Mouse (Mus musculus): ENCODE measurements around the gene Creld2. TPM values are rescaled to one million over a fixed set of nuclear protein-coding genes. Genes with fewer than 3 reads are reported as not detected.
A peak's percentile ranks its signal among the peaks of the same experiment; 100 is the strongest.

Creld2 gene
- polyA plus RNA-seq, 1 experiment from 2014 or later: 53.8 TPM

DNA sequence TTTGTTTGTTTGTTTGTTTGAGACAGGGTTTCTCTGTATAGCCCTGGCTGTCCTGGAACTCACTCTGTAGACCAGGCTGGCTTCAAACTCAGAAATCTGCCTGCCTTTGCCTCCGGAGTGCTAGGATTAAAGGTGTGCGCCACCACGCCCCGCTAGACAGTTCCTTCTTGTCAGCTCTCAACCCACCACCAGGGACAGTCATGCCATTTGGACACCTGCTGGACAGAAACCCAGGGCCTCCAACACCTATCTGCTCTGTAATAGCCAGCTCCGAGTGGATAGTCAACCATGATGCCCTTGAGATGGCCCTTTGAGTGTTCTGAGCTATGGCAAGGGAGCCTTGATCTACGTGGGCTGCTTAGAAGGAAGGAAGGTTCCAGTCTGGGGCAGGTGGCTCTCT is 16.6 kb downstream of the Creld2 start:
- Histone ChIP-seq H3K9me3 (ENCODE audit: control insufficient read depth, low read length) (no peaks in the 10 kb centered on the region), H3K4me1 (ENCODE audit: control insufficient read depth, insufficient read depth, low read length) (peaks cover 12% of the 10 kb centered on the region), H3K36me3 (ENCODE audit: control insufficient read depth, insufficient read depth, low read length) (no peaks in the 10 kb centered on the region), H3K27ac (replicated peaks; ENCODE audit: low read depth, low read length) (no peak overlapping the region), H3K27me3 (ENCODE audit: control insufficient read depth, insufficient read depth, low read length) (no peaks in the 10 kb centered on the region), H3K4me3 (replicated peaks; ENCODE audit: low read depth, low read length) (no peak overlapping the region), H3K4me2 (ENCODE audit: low read length) (no peak overlapping the region), H3K9ac (replicated peaks; ENCODE audit: low read length) (no peak overlapping the region)
- ATAC-seq (ENCODE audit: low FRiP score, low TSS enrichment): no peak
- WGBS: 80% methylated on average over 6 of the region's 6 CpGs
- DNase-seq: no peak

DNA sequence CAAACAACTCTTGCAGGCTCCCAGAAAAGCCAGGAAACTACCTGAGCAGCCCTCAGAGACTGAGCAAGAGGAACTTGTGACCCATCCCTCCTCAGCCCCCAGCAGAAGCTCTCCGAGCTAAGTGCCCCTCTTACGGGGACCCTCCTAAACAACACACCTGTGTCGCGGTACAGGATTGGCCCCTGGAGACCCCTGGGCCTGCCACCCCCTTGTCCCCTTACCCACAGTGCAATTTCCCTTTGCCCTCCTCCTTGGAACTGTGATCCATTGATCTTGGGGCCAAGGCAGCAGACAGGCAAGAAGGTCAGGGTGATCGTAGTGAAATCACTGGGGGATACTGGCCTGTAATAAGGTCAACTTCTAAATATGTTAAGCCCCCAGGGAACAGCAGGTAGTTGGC is 17.1 kb downstream of the Creld2 start:
- no peaks in the 10 kb centered on the region for H3K27me3 ChIP-seq (ENCODE audit: control insufficient read depth, insufficient read depth, low read length)
- no peak overlapping the region; the same call in 1 of the 2 replicates for H3K9ac ChIP-seq (replicated peaks; ENCODE audit: low read length)
- H3K9me3 ChIP-seq (ENCODE audit: control insufficient read depth, low read length): no peaks in the 10 kb centered on the region
- 78% methylated on average over 5 of the region's 5 CpGs for WGBS
- DNase-seq: no peak
- peak overlapping the region; percentile 77 for H3K4me2 ChIP-seq (ENCODE audit: low read length)
- H3K36me3 ChIP-seq (ENCODE audit: control insufficient read depth, insufficient read depth, low read length): no peaks in the 10 kb centered on the region
- H3K27ac ChIP-seq (replicated peaks; ENCODE audit: low read depth, low read length): no peak overlapping the region
- ATAC-seq (ENCODE audit: low FRiP score, low TSS enrichment): no peak
- H3K4me1 ChIP-seq (ENCODE audit: control insufficient read depth, insufficient read depth, low read length): peaks cover 12% of the 10 kb centered on the region
- H3K4me3 ChIP-seq (replicated peaks; ENCODE audit: low read depth, low read length): no peak overlapping the region

DNA sequence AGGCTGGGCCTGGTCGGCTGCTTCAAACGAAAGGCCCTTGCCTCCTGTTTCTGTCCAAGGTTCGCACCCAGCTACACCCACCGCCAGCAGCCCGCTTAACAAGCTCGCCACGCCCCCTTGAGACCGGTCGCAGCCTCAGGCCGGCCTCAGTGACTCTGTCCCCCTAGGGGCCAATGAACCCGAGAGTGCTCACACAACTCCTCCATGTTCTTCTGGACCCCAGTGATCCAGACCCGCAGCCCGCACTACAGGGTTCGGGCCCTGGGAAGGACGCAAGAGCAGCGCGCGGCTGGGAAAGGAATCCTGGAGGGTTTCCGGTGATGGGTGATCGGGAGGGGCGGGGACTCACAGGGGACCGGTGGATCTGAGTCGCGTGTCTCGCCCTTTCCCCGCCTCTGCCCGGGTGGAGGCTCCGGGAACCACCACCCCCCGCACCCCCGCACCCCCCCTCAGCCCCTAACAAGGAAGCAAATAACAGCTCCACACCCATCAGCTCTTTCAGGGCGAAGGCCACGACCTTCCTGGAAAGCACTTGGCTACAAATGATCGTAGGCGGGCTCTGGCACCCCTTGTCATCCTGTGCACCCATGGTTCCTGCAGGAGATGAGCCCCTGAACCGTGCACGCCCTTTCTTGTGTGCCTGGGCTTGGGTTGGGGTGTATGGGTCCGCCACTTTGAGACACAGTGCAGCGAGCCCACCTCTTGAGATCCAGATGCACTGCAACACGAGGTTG is 17.9 kb downstream of the Creld2 start:
- WGBS: 1% methylated on average over 39 of the region's 39 CpGs
- no peaks in the 10 kb centered on the region for H3K27me3 ChIP-seq (ENCODE audit: control insufficient read depth, insufficient read depth, low read length)
- ATAC-seq (ENCODE audit: low FRiP score, low TSS enrichment) (peak; percentile 58; the same call in 1 of the 2 replicates), DNase-seq (peak; percentile 76)
- peak overlapping the region; percentile 57 for H3K9ac ChIP-seq (replicated peaks; ENCODE audit: low read length)
- no peaks in the 10 kb centered on the region for H3K9me3 ChIP-seq (ENCODE audit: control insufficient read depth, low read length)
- no peak overlapping the region for H3K27ac ChIP-seq (replicated peaks; ENCODE audit: low read depth, low read length)
- peak overlapping the region; percentile 77 for H3K4me2 ChIP-seq (ENCODE audit: low read length)
- peak overlapping the region; percentile 37 for H3K4me3 ChIP-seq (replicated peaks; ENCODE audit: low read depth, low read length)
- no peaks in the 10 kb centered on the region for H3K36me3 ChIP-seq (ENCODE audit: control insufficient read depth, insufficient read depth, low read length)
- peaks cover 12% of the 10 kb centered on the region for H3K4me1 ChIP-seq (ENCODE audit: control insufficient read depth, insufficient read depth, low read length)

DNA sequence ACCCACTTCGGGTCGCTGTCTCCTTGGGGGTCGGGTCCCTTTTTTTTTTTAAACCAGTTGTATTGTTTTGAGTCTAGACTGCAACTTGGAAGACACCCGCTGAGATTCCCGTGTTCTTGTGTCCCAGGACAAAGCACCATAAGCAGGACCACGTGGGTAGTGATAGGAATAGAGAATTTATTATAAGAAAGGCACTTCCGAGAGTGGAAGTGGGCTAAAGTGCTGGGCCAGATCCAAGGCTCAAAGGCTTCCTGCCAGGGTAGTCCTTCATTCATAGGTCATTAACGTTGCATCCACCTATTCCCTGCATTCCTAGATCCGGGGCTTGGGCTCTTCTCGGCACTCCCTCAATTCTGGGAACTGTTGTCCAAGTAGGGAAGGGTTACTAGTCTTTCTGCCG is 18.5 kb downstream of the Creld2 start:
- Histone ChIP-seq H3K27ac (replicated peaks; ENCODE audit: low read depth, low read length) (no peak overlapping the region), H3K4me1 (ENCODE audit: control insufficient read depth, insufficient read depth, low read length) (peaks cover 12% of the 10 kb centered on the region), H3K27me3 (ENCODE audit: control insufficient read depth, insufficient read depth, low read length) (no peaks in the 10 kb centered on the region), H3K36me3 (ENCODE audit: control insufficient read depth, insufficient read depth, low read length) (no peaks in the 10 kb centered on the region), H3K4me2 (ENCODE audit: low read length) (peak overlapping the region; percentile 77), H3K9me3 (ENCODE audit: control insufficient read depth, low read length) (no peaks in the 10 kb centered on the region), H3K4me3 (replicated peaks; ENCODE audit: low read depth, low read length) (peak overlapping the region; percentile 37), H3K9ac (replicated peaks; ENCODE audit: low read length) (peak overlapping the region; percentile 57)
- WGBS: 1% methylated on average over 11 of the region's 11 CpGs
- DNase-seq: peak; percentile 61
- no peak for ATAC-seq (ENCODE audit: low FRiP score, low TSS enrichment)

DNA sequence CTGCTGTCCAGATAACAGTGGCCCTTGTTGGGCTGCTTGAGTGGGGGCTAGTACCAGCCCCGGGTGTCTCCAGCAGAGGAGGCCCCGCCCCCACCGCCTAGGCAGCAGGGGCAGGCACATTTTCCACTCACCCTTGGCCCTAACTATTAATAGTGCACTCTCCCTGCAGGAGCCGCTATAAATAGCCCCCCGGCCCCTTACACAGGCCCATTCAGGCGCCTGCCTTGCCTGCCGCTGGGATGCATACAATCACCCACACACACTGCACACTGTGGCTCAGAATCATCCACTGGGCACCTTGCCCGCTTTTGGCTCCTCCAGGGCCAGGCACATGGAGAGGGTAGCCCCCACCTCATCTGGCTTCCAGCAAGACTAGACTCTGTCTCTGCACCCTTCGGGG is 19.8 kb downstream of the Creld2 start:
- Histone ChIP-seq H3K36me3 (ENCODE audit: control insufficient read depth, insufficient read depth, low read length) (no peaks in the 10 kb centered on the region), H3K4me3 (replicated peaks; ENCODE audit: low read depth, low read length) (no peak overlapping the region), H3K9me3 (ENCODE audit: control insufficient read depth, low read length) (no peaks in the 10 kb centered on the region), H3K27me3 (ENCODE audit: control insufficient read depth, insufficient read depth, low read length) (no peaks in the 10 kb centered on the region), H3K4me1 (ENCODE audit: control insufficient read depth, insufficient read depth, low read length) (peaks cover 12% of the 10 kb centered on the region), H3K9ac (replicated peaks; ENCODE audit: low read length) (no peak overlapping the region), H3K27ac (replicated peaks; ENCODE audit: low read depth, low read length) (0 out of 2 replicates have a peak overlapping the region, but pooled peaks have one; percentile 38), H3K4me2 (ENCODE audit: low read length) (no peak overlapping the region)
- WGBS: 40% methylated on average over 9 of the region's 9 CpGs
- ATAC-seq (ENCODE audit: low FRiP score, low TSS enrichment): 0 out of 2 replicates have a peak, but pooled peaks have one; percentile 44
- peak; percentile 62 for DNase-seq

DNA sequence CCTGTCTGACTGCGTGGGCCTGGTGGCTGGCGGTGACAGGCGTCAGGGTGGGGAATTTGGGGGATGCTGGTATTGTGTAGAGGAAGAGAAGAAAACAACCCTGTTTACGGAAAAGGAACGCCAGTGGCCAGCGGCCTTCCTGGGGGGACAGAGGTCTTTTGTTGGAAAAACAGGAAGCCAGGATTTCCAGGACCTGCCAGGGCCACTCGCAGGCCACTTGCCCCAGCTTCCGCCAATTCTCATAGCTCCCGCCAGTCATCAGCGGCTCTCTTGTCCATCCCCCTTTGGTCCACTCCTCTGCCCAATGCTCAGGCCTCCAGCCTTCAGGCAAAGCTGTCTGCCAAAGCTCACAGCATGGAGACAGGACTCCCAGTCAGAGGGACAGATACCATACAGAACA is 20.7 kb downstream of the Creld2 start:
- no peak for DNase-seq
- H3K36me3 ChIP-seq (ENCODE audit: control insufficient read depth, insufficient read depth, low read length): no peaks in the 10 kb centered on the region
- 68% methylated on average over 10 of the region's 10 CpGs for WGBS
- H3K27ac ChIP-seq (replicated peaks; ENCODE audit: low read depth, low read length): no peak overlapping the region; the same call in 1 of the 2 replicates
- no peak overlapping the region for H3K9ac ChIP-seq (replicated peaks; ENCODE audit: low read length)
- no peaks in the 10 kb centered on the region for H3K9me3 ChIP-seq (ENCODE audit: control insufficient read depth, low read length)
- no peak overlapping the region for H3K4me2 ChIP-seq (ENCODE audit: low read length)
- no peaks in the 10 kb centered on the region for H3K27me3 ChIP-seq (ENCODE audit: control insufficient read depth, insufficient read depth, low read length)
- peaks cover 12% of the 10 kb centered on the region for H3K4me1 ChIP-seq (ENCODE audit: control insufficient read depth, insufficient read depth, low read length)
- H3K4me3 ChIP-seq (replicated peaks; ENCODE audit: low read depth, low read length): no peak overlapping the region
- ATAC-seq (ENCODE audit: low FRiP score, low TSS enrichment): no peak

DNA sequence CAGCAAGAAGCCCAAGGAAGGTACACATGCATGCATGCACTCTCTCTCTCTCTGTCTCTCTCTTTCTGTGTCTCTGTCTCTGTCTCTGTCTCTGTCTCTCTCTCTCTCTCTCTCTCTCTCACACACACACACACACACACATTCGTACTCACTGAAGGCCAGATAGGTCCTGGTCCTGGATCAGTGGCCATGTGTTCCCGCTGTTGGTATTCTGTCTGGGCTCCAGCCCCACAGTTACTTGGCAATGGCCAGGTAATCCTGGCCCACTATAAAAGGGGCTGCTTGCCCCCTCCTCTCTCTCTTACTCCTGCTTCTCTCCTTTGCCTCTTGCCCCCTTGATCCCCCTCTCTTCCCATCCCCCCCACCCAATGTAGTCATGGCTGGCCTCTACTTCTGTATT is 21.7 kb downstream of the Creld2 start:
- 97% methylated on average over 2 of the region's 2 CpGs for whole genome bisulfite sequencing
- no peak for ATAC-seq (ENCODE audit: low FRiP score, low TSS enrichment)

DNA sequence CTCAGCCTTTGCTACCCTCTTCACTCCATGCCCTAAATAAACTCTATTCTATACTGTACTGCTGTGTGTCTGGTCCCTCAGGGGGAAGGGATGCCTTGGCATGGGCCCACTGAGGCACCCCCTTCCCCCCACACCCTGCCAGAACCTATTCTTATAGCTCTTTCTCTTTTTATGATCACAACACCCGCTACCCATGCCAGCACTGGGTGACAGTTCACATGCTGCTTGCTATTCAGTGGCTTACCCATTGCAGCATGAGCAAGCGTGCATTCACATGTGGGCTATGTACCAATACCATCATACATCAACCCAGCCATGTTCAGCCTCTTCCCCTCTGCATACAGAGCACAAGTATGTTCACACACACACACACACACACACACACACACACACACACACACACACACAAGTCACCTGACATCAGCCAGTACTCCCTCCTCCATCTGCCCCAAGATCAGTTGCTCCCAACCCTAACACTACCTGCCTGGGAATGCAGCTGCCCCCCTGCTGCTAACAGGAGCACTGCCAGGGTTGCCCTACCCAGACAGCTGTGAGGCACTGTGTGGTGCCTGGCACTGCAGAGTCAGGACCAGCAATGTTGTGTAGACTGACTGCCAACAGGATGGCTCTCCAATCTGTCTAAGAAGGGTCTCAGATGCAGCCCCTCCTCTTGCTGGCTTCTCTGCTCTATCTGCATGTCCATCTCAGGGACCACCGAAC is 22.3 kb downstream of the Creld2 start:
- no peak overlapping the region for H3K4me2 ChIP-seq (ENCODE audit: low read length)
- ATAC-seq (ENCODE audit: low FRiP score, low TSS enrichment) (no peak), DNase-seq (no peak)
- 90% methylated on average over 3 of the region's 3 CpGs for WGBS
- peaks cover 12% of the 10 kb centered on the region for H3K4me1 ChIP-seq (ENCODE audit: control insufficient read depth, insufficient read depth, low read length)
- H3K27me3 ChIP-seq (ENCODE audit: control insufficient read depth, insufficient read depth, low read length): no peaks in the 10 kb centered on the region
- H3K27ac ChIP-seq (replicated peaks; ENCODE audit: low read depth, low read length): no peak overlapping the region
- no peak overlapping the region for H3K9ac ChIP-seq (replicated peaks; ENCODE audit: low read length)
- no peaks in the 10 kb centered on the region for H3K9me3 ChIP-seq (ENCODE audit: control insufficient read depth, low read length)
- H3K4me3 ChIP-seq (replicated peaks; ENCODE audit: low read depth, low read length): no peak overlapping the region
- H3K36me3 ChIP-seq (ENCODE audit: control insufficient read depth, insufficient read depth, low read length): no peaks in the 10 kb centered on the region

More for the DNA sequence above, 21.7 kb downstream of the Creld2 start:
- no peak for DNase-seq
- H3K36me3 ChIP-seq (ENCODE audit: control insufficient read depth, insufficient read depth, low read length): no peaks in the 10 kb centered on the region
- no peak overlapping the region for H3K4me2 ChIP-seq (ENCODE audit: low read length)
- no peaks in the 10 kb centered on the region for H3K27me3 ChIP-seq (ENCODE audit: control insufficient read depth, insufficient read depth, low read length)
- no peak overlapping the region for H3K27ac ChIP-seq (replicated peaks; ENCODE audit: low read depth, low read length)
- no peak overlapping the region for H3K4me3 ChIP-seq (replicated peaks; ENCODE audit: low read depth, low read length)
- H3K9me3 ChIP-seq (ENCODE audit: control insufficient read depth, low read length): no peaks in the 10 kb centered on the region
- no peak overlapping the region for H3K9ac ChIP-seq (replicated peaks; ENCODE audit: low read length)
- peaks cover 12% of the 10 kb centered on the region for H3K4me1 ChIP-seq (ENCODE audit: control insufficient read depth, insufficient read depth, low read length)

DNA sequence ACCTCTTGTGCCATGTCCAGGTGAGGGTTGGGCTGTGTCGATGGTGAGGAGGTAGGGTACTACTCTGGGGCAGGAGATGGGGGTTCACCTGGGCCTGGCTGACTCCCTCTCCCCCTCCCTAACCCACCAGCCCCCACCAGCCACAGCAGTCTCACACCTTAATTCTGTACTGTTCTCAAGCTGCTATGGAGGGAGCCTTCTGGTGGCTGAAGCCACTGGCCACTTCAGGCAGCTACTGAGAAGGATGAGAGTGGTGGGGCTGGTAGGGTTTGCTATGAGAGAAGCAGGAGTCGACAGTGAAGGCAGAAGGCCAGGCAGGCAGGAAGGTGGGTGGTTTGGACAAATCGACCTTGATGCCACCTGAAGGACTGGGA is 22.8 kb downstream of the Creld2 start:
- DNase-seq (no peak), ATAC-seq (ENCODE audit: low FRiP score, low TSS enrichment) (no peak)
- Histone ChIP-seq H3K4me3 (replicated peaks; ENCODE audit: low read depth, low read length) (no peak overlapping the region), H3K27me3 (ENCODE audit: control insufficient read depth, insufficient read depth, low read length) (no peaks in the 10 kb centered on the region), H3K27ac (replicated peaks; ENCODE audit: low read depth, low read length) (no peak overlapping the region), H3K9me3 (ENCODE audit: control insufficient read depth, low read length) (no peaks in the 10 kb centered on the region), H3K4me2 (ENCODE audit: low read length) (no peak overlapping the region), H3K4me1 (ENCODE audit: control insufficient read depth, insufficient read depth, low read length) (peaks cover 9% of the 10 kb centered on the region), H3K36me3 (ENCODE audit: control insufficient read depth, insufficient read depth, low read length) (no peaks in the 10 kb centered on the region), H3K9ac (replicated peaks; ENCODE audit: low read length) (no peak overlapping the region)
- 80% methylated on average over 3 of the region's 3 CpGs for WGBS

Measured in midbrain, embryonic 14.5 days (tissue).